Mouse (Mus musculus): ENCODE measurements around the gene Coro2b.
"Not testable (repeated sequence)": the region's sequence is repeated elsewhere in the genome, so short reads cannot be mapped to it uniquely, and the experiment has no call there.

The Coro2b gene

GRCm38 (mm10) chr9:62469696-62470095 is 67.1 kb downstream of the Coro2b start:
- DNase-seq, result no peak

GRCm38 (mm10) chr9:62469143-62469542 is 67.7 kb downstream of the Coro2b start:
- no peak for DNase-seq

- no peak for DNase-seq
Observed at GRCm38 (mm10) chr9:62467413-62467784, 69.4 kb downstream of the Coro2b start.

GRCm38 (mm10) chr9:62466742-62467412 is 70.0 kb downstream of the Coro2b start:
- no peak for DNase-seq

GRCm38 (mm10) chr9:62466053-62466452 is 70.8 kb downstream of the Coro2b start:
- no peak for DNase-seq

- DNase-seq, result no peak
Observed at GRCm38 (mm10) chr9:62464727-62465126, 72.1 kb downstream of the Coro2b start.

GRCm38 (mm10) chr9:62461766-62462165 is 75.1 kb downstream of the Coro2b start:
- DNase-seq, result no peak

GRCm38 (mm10) chr9:62461095-62461494 is 75.7 kb downstream of the Coro2b start:
- no peak for DNase-seq

GRCm38 (mm10) chr9:62460086-62460485 is 76.8 kb downstream of the Coro2b start:
- DNase-seq, result no peak

- no peak for DNase-seq
Observed at GRCm38 (mm10) chr9:62458457-62458856, 78.4 kb downstream of the Coro2b start.

- DNase-seq, result no peak
Observed at GRCm38 (mm10) chr9:62456015-62456414, 80.8 kb downstream of the Coro2b start.

- no peak for DNase-seq
Observed at GRCm38 (mm10) chr9:62455210-62455969, 81.5 kb downstream of the Coro2b start.

GRCm38 (mm10) chr9:62452373-62452993 is 84.4 kb downstream of the Coro2b start:
- no peak for DNase-seq

- no peak for DNase-seq
Observed at GRCm38 (mm10) chr9:62451585-62452372, 85.1 kb downstream of the Coro2b start.

- DNase-seq, result no peak
Observed at GRCm38 (mm10) chr9:62450862-62451261, 86.0 kb downstream of the Coro2b start.

- DNase-seq, result no peak
Observed at GRCm38 (mm10) chr9:62450355-62450754, 86.5 kb downstream of the Coro2b start.

GRCm38 (mm10) chr9:62447337-62447736 is 89.5 kb downstream of the Coro2b start:
- DNase-seq, result not testable (repeated sequence)

GRCm38 (mm10) chr9:62438755-62439101 is 98.1 kb downstream of the Coro2b start:
- no peak for DNase-seq

GRCm38 (mm10) chr9:62438085-62438754 is 98.6 kb downstream of the Coro2b start:
- DNase-seq, result no peak

GRCm38 (mm10) chr9:62437446-62437845 is 99.4 kb downstream of the Coro2b start:
- DNase-seq, result no peak

GRCm38 (mm10) chr9:62435613-62436318 is 101.1 kb downstream of the Coro2b start:
- DNase-seq, result no peak
